Mouse (Mus musculus) stomach, postnatal 0 days (tissue): Measurements from ENCODE around the gene Skap2. TPM values are rescaled to one million over a fixed set of nuclear protein-coding genes. Genes with fewer than 3 reads are reported as not detected.

Experiments
- ATAC-seq: fragments of 200-750 bp; cut with Nextera tagmentation; 2 replicates; pipeline ENCODE4 v1.8.0; 2017; ENCODE audit not compliant: low FRiP score, low TSS enrichment
- DNase-seq: peaks from one replicate; pipeline ENCODE4 v3.0.0-alpha.2; 2016; ENCODE audit warnings: low spot score
- H3K27ac ChIP-seq: fragments of 300-500 bp; sonication (generic); replicated peaks from 2 replicates; pipeline ENCODE4 v1.5.1; 2014; ENCODE audit warnings: mild to moderate bottlenecking, control low read depth
- H3K27me3 ChIP-seq: fragments of 300-500 bp; sonication (generic); 2 replicates; pipeline ENCODE4 v1.6.1; 2014; ENCODE audit warnings: low read length; ENCODE audit not compliant: control insufficient read depth, insufficient read depth
- H3K36me3 ChIP-seq: fragments of 300-500 bp; sonication (generic); 2 replicates; pipeline ENCODE4 v1.6.1; 2014; ENCODE audit warnings: low read length, mixed read lengths; ENCODE audit not compliant: control insufficient read depth, insufficient read depth
- H3K4me1 ChIP-seq: fragments of 300-500 bp; sonication (generic); replicated peaks from 2 replicates; pipeline ENCODE4 v1.6.1; 2014; ENCODE audit warnings: antibody characterized with exemption; ENCODE audit not compliant: control insufficient read depth, insufficient read depth
- H3K4me2 ChIP-seq: fragments of 300-500 bp; sonication (generic); replicated peaks from 2 replicates; pipeline ENCODE4 v1.6.1; 2014; ENCODE audit warnings: low read depth, mild to moderate bottlenecking, control low read depth, moderate library complexity
- H3K4me3 ChIP-seq: fragments of 300-500 bp; sonication (generic); 2 replicates; pipeline ENCODE4 v1.5.1; 2014; ENCODE audit warnings: low read depth, low read length, control low read depth
- H3K9ac ChIP-seq: fragments of 300-500 bp; sonication (generic); 2 replicates; pipeline ENCODE4 v1.6.1; 2014; ENCODE audit warnings: mild to moderate bottlenecking, low read length, control low read depth, mixed read lengths
- H3K9me3 ChIP-seq: fragments of 300-500 bp; sonication (generic); 2 replicates; pipeline ENCODE4 v1.6.1; 2016; ENCODE audit warnings: low read length; ENCODE audit not compliant: control insufficient read depth
- CTCF ChIP-seq: IDR thresholded peaks from 2 replicates; pipeline ENCODE4 v1.5.1; 2016; ENCODE audit warnings: antibody characterized with exemption, low read depth, mild to moderate bottlenecking, moderate library complexity
- EP300 ChIP-seq: optimal IDR thresholded peaks from 2 replicates; pipeline ENCODE3; 2016; ENCODE audit warnings: antibody characterized with exemption
- WGBS: fragments of 180-500 bp; shearing (Covaris S2); extraction: QIAGEN DNeasy Blood & Tissue Kit; methylation state at CpG from one replicate; pipeline ENCODE4 v1.1.7; 2014; 5-methylcytosine and 5-hydroxymethylcytosine counted together
- polyA plus RNA-seq: library from polyadenylated mRNA; unstranded; fragments of >200 nt; fragmentation: Nextera tagmentation; extraction: Ambion mirVana; gene quantifications from 2 replicates; pipeline ENCODE4 v1.2.1, GENCODE M21; 2015

Skap2 gene
- polyA plus RNA-seq, 1 experiment from 2014 or later: 27.3 TPM

- 0 out of 2 replicates have a peak, but pooled peaks cover 3% of the 10 kb centered on the region for H3K36me3 ChIP-seq
- H3K9ac ChIP-seq: no peak overlapping the region
- H3K4me2 ChIP-seq: no peak overlapping the region
- no peak overlapping the region for H3K4me3 ChIP-seq
- no peaks in the 10 kb centered on the region for H3K4me1 ChIP-seq
- DNase-seq (no peak), ATAC-seq (no peak)
- H3K27me3 ChIP-seq: no peaks in the 10 kb centered on the region
- H3K9me3 ChIP-seq: no peaks in the 10 kb centered on the region
- no peak overlapping the region for H3K27ac ChIP-seq
- WGBS: 61% methylated on average over 4 of the region's 4 CpGs
- TF ChIP-seq EP300 (no peak), CTCF (no peak)
Observed at GRCm38 (mm10) chr6:51921831-51922230, 90.5 kb downstream of the Skap2 start.

GRCm38 (mm10) chr6:51908495-51908894, 103.9 kb downstream of the Skap2 start:
- H3K9ac ChIP-seq: no peak overlapping the region
- DNase-seq (no peak), ATAC-seq (no peak)
- H3K4me3 ChIP-seq: no peak overlapping the region
- TF ChIP-seq EP300: no peak
- H3K4me1 ChIP-seq: no peaks in the 10 kb centered on the region
- no peaks in the 10 kb centered on the region for H3K9me3 ChIP-seq
- H3K4me2 ChIP-seq: no peak overlapping the region
- no peak overlapping the region for H3K27ac ChIP-seq
- no peaks in the 10 kb centered on the region for H3K36me3 ChIP-seq
- H3K27me3 ChIP-seq: no peaks in the 10 kb centered on the region

- Histone ChIP-seq H3K9me3 (no peaks in the 10 kb centered on the region), H3K27me3 (no peaks in the 10 kb centered on the region), H3K4me2 (no peak overlapping the region), H3K4me3 (no peak overlapping the region), H3K4me1 (no peaks in the 10 kb centered on the region), H3K27ac (no peak overlapping the region; the same call in 1 of the 2 replicates), H3K36me3 (no peaks in the 10 kb centered on the region), H3K9ac (no peak overlapping the region)
- DNase-seq: no peak
- TF ChIP-seq EP300 (no peak), CTCF (no peak)
- WGBS: 41% methylated on average over 4 of the region's 4 CpGs
- no peak for ATAC-seq
Observed at GRCm38 (mm10) chr6:51905659-51906058, 106.7 kb downstream of the Skap2 start.

- no peak overlapping the region for H3K27ac ChIP-seq
- no peaks in the 10 kb centered on the region for H3K36me3 ChIP-seq
- no peaks in the 10 kb centered on the region for H3K9me3 ChIP-seq
- no peak overlapping the region for H3K4me2 ChIP-seq
- ATAC-seq: no peak
- no peak for DNase-seq
- no peaks in the 10 kb centered on the region for H3K27me3 ChIP-seq
- no peak overlapping the region for H3K9ac ChIP-seq
- H3K4me3 ChIP-seq: no peak overlapping the region
- H3K4me1 ChIP-seq: no peaks in the 10 kb centered on the region
- TF ChIP-seq EP300: no peak
- TF ChIP-seq CTCF: no peak
- 80% methylated on average over 1 of the region's 1 CpGs for WGBS
Observed at GRCm38 (mm10) chr6:51901544-51901943, 110.8 kb downstream of the Skap2 start.

- ATAC-seq (no peak), DNase-seq (no peak)
- Histone ChIP-seq H3K4me2 (no peak overlapping the region), H3K9me3 (no peaks in the 10 kb centered on the region), H3K9ac (no peak overlapping the region), H3K27me3 (no peaks in the 10 kb centered on the region), H3K4me1 (no peaks in the 10 kb centered on the region), H3K4me3 (no peak overlapping the region), H3K36me3 (no peaks in the 10 kb centered on the region), H3K27ac (no peak overlapping the region)
- 48% methylated on average over 8 of the region's 8 CpGs for WGBS
- TF ChIP-seq EP300 (no peak), CTCF (no peak)
Observed at GRCm38 (mm10) chr6:51898318-51898994, 113.9 kb downstream of the Skap2 start.

- Histone ChIP-seq H3K27me3 (no peaks in the 10 kb centered on the region), H3K4me1 (no peaks in the 10 kb centered on the region), H3K27ac (no peak overlapping the region), H3K9me3 (no peaks in the 10 kb centered on the region), H3K9ac (no peak overlapping the region), H3K4me2 (no peak overlapping the region), H3K4me3 (no peak overlapping the region), H3K36me3 (no peaks in the 10 kb centered on the region)
- no peak for ATAC-seq
- 61% methylated on average over 3 of the region's 3 CpGs for WGBS
- TF ChIP-seq CTCF: no peak
- DNase-seq: no peak
Observed at GRCm38 (mm10) chr6:51895753-51896152, 116.6 kb downstream of the Skap2 start.
